Mouse (Mus musculus): Measurements from ENCODE around the gene Nol8.

Nol8 gene

DNA sequence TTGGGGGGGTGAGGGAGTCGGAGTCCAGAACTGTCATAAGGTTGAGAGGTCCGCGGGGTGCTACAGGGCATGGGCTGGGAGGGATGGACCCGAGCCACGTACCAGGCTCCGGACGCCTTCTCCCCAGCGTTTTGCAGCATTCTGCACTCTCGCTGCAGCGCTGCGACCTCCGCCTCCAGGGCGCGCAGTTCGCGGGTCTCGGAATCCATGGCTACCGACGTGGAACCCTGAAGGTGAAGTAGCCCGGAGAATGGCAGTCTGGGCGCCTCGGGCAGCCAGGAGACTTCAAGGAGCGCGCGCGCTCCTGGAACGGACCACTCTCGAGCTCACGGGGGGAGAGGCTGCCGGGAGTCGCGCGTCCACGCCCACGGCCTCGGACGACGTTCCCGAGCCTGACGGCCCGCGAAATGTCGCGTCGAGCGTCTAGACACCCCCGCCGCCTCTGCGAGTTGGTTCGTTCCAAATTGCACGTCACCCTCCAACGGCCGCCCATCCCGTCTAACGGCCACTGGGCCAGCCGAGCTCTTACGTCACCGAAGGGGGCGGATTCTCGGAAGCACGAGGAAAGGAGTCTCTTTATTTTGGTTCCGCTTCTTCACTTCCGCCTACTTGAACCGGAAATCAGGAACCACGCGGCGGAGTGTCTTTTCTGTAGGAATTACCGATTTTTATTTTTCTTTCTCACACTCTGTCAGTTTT, at the start of gene Nol8, which contains the start of gene Cenpp:
Nol8 (plus strand) TSS at position 598 of the 699 bp plus-strand sequence.
Cenpp (minus strand) TSS at position 305 of the 699 bp plus-strand sequence.
- peak; percentile 99 for DNase-seq

DNA sequence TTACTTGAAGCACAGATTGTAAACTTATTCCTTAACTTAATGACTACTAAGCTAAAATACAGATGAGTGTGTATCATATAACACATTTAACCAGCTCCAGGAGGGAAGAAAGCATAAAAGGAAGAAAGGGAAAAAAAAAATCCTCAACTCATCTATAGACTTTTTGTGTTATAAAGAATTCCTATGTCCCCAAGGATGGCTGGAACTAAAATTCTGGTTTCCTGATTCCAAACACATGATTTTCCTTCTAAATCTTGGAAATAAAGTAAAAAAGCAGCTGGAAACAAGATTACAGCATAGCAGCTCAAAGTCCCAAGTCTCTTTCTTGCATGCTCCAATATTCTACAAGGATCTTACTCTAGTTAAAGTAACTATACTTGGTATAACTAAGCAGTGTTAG, 49.3 kb upstream of the Nol8 start:
- no peak for DNase-seq

DNA sequence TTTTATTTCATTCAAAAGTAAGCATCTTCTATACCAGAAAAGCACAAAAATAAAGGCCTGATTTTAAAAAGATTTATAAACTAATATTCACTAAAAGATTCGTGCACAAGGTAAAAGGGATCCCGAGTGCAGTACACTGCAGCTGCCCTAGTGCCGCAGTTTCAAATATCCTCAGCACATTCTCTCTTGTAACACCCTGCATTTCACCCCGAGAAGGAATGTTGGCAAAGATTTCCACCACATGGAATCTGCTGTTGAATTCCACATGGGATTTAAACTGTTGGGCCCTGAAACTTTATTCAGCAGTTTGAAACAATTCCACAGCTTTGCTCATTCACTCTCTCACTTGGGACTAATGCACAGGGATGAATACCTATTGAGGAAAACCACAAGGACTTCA, 45.2 kb upstream of the Nol8 start, which contains the start of gene Ogn:
Ogn (plus strand) TSS at position 333 of the 400 bp plus-strand sequence.
- no peak for DNase-seq

GRCm38 (mm10) chr13:49608589-49609322, 44.1 kb upstream of the Nol8 start:
- DNase-seq: no peak

- no peak for DNase-seq
Observed at GRCm38 (mm10) chr13:49617021-49617420, 35.9 kb upstream of the Nol8 start.

DNA sequence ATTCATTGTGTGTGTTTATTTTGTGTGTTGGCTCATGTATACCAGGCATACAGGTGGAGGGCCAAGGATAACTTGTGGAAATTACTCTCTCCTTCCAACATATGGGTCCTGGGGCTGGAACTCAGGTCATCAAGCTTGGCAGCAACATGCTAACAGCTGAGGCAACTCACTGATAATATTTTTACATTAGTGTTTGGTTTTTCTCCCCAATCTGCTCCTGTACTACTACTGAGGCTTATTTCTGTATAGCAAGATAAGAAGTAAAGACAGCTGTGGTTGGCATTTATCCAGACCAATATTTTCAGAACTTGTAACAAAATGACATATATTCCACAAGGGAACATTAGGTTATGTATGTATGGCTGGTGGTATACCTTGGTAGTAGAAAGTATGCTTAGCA, 34.5 kb upstream of the Nol8 start:
- no peak for DNase-seq

DNA sequence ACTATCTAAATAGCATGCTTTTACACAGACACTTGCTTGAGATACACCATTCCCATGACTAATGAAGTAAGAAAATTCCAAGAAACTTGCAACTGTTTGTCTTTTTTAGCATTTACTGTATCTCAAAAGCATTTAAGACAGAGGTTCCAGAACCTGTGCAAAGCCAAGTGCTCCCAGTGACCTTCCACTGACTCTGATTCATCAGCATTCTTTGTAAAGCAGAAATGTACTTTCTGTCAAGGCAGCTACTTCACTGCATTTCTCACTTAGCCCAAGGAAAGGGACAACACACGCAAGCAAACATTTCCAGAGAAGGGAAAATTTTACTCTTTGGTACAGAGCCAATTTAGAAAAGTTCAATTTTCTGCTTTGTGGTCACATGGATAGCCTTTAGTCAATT, 29.7 kb upstream of the Nol8 start:
- no peak for DNase-seq

DNA sequence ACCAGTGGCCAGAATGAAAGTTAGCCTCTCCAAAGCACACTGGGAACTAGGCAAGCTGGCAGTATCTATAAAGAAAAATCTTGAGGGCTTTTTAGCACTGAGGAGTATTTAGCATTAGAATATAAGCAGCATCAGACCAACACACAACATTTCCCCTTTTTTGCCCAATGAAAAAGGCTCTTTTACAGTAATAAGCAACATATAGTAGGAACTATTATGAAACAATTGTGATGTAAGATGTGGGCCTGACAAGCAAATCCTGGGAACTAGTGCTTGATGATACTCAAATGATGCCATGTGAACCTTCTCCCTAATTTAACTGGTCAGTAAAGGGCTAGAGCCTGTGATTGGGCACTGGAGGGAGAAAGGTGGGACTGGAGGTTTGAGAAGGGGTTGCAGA, 24.7 kb upstream of the Nol8 start:
- no peak for DNase-seq

DNA sequence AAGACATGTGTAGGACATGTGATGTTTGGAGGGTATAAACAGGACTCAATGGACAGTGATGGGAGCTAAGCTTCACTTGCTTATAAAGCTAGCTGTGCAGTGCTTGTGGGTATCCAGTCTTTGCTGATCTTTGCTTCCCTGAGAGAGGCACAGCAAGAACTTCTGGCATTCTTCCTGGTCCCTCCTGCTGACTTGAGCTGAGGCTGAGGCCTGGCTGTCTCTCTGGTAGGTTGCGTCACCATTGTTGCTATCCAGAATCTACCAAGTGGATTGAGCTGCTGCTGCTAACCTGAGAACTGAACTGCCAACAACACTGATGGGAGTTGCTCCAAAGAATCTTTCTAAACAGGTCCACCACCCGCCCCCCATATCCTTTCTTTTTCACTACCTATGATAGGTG, 23.8 kb upstream of the Nol8 start:
- DNase-seq: no peak

DNA sequence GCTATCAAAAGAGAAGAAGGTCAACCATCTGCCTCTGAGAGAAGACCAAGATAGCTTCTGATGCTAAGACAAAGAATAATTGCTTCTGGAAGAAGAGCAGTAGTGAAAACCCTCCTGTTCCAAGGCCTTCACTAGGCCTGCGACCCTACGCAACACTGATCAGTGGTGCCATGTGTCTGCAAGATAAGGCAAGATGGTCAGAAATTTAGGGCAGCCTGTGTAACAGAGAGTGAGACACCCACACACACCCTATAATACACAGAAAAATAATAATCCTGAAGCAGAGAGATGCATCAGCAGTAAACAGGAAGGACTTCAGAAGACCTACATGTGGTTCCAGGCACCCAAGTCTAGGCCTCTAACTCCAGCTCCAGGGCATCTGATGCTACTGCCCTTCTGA, 12.9 kb upstream of the Nol8 start:
- no peak for DNase-seq

DNA sequence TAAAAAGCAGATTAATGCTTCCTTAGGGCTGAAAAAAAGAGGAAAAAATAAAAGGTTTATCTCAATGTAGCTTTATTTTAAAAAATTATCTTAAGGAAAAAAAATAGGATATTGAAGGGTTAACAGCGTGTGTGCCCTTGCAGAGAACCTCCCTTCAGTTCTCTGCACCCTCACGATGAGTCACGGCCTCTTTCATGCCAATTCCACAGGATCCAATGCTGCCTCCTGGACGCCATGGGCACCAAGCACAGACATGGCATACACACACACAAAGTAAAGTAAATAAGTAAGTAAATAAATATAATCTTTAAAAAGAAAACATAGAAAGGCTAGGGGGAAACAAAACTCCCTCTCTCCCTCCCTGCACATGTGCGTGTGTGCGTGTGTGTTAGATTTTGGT, 10.2 kb upstream of the Nol8 start:
- DNase-seq: no peak

DNA sequence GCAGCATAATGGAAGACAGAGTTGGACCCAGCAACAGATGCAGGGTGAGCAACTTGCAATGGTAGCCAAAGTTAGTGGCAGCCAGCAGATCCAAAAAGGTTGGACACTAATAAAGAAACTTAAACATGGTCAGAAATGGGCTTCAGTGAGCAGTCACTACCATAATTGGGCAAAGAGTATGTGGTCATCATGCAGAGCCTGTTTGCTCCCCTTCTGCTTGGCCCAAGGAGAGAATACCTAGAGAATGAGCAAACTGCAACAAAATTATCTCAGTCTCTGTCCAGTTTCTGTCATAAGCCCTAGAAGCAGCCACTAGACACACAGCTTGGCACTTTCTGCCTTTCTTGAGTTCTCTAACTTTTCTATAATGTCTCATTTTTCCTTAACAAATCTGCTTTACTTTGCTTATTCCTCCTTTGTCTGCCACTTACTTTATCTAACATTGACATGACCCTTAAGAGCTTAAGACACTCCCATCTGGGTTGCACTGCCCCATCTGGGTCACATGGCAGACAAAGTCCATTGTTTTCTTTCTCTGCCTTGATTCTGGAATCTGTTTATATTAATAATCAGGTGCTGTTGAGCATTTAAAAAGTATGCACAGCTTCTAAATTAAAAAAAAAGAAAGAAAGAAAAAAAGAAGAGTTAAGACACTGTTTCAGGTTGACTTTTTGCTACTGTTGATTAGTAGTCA, 9.1 kb upstream of the Nol8 start:
- no peak for DNase-seq

DNA sequence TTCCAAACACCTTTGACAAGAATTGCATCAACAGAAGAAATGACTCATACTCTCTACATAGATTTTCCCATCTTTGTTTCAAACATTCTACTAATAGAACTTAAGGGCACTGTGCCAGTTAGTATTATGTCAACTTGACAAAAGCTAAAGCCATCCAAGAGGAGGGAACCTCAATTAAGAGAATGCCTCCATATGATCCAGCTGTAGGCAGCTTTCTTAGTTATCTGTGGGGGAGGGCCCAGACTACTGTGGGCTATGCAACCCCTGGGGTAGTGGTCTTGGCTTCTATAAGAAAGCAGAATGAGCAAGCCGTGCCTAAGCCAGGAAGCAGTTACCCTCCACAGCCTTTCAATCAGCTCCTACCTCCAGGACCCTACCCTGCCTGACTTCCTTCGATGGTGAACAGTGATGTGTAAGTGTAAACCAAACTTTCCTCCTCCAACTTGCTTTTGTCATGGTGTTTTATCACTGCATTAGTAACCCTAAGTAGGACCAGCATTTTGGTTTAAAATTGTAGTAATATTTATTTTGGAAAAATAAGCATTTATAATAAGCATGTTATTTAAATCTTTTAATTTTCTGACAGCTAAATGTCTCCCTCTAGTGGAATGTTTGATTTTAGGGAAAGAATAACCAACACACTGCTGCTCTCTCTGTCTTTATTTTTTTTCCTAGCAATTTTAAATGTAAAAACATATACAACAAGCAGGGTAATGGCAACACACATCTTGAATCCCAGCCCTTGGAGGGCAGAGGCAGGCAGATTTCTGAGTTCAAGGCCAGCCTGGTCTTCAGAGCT, 7.9 kb upstream of the Nol8 start:
- DNase-seq: no peak

- DNase-seq: no peak
Observed at GRCm38 (mm10) chr13:49646019-49646418, 6.9 kb upstream of the Nol8 start.

GRCm38 (mm10) chr13:49651136-49651535, 1.7 kb upstream of the Nol8 start:
- DNase-seq: peak; percentile 23

GRCm38 (mm10) chr13:49651781-49652351, 1.0 kb upstream of the Nol8 start:
- DNase-seq: no peak

DNA sequence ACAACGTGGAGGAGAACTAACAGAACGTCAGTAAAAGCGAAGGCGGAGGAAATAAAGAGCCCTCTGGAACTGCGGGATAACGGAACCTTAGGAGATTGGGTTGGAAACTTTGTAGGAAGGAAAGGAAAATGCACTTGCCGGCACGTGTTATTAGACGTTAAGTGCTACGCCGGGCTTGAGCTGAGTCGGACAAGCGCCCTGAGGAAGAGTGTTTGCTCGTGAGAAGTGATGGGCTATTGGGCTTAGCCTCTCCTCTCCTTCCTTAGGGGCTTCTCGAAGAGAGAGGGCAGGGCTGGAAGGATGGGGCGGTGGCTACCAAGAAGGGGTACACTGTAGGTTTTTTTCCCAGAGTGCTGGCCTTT, 283 bp downstream of the Nol8 start:
- no peak for DNase-seq

GRCm38 (mm10) chr13:49677793-49678192, 24.9 kb downstream of the Nol8 start:
- no peak for DNase-seq

DNA sequence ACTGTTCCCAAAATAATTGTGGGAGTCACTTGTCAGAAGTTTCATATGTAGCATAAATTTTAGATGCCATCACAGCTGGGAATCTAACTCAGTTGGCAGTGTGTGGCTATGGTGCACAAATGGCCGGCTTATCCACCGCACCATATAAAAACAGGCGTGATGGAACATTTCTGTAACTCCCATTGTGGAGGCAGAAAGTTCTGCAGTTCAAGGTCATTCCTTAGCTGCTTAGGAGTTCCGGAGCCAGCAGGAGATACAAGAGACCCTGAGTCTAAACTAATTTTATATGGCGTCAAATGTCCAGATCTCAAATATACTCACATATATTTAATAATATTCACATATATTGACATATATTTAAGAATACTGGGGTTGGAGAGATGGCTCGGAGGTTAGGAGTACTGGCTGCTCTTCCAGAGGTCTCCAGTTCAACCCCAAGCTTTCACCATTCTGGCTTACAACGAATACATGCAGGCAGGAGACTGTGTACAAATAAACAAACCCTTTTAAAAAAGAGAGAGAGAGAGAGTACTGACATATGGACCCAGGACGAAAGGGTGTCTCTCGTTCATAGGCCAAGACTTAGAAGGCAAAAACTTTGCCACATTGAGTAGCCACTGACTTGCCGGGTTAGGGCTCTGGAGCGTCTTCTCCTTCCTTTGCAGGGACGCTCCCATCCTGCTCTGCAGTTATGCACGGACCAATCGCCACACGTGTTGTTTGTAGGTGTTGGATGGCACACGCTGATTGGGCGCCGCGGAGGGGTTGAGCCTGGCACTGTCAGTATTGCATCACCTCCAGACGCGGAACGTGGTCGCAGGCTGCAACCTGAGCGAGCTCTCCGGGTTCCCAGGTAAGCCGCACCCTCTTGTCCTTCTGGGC, 28.7 kb downstream of the Nol8 start, which contains the start of gene Iars:
Iars (plus strand) TSS at position 750 of the 882 bp plus-strand sequence.
- peak; percentile 99 for DNase-seq

DNA sequence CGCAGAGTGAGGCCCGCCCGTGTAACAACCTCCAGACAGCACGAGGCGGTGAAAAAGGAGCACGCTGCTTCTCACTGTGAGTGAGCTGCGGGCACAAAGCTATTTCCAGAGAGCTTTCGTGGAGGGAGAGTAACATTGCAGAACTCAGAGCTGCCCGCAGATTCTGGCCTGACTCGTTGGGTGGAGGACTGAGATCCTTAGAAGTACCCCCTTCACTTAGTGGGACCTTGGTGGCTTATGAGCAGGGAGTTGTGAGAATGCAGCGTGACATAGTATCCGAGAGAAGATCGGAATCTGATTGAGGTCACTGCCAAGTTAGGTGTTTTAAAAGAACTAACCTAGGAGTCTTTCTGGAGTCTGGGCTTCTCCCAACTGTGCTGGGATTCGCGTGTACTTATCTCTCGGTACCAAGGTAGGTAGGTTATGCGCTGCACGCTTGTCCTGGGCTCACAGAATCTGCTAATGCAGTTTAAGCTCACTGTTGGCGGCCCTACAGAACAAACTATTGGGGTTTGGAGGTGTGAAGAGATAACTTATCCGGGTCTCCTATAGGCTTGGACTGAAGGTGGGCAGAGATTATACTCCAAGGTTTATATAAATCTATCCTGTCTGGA, 29.5 kb downstream of the Nol8 start:
- DNase-seq: no peak

- DNase-seq: no peak
Observed at GRCm38 (mm10) chr13:49684266-49684665, 31.4 kb downstream of the Nol8 start.
